ENCODE assay signal across 23 mouse cellular contexts in genomic region chr17:73810801-73811200, GRCm38 (mm10). TPM values are rescaled to one million over a fixed set of nuclear protein-coding genes. Genes with fewer than 3 reads are reported as not detected.
DNase-seq lines count a peak whose midpoint lies in the region; ATAC-seq and TF ChIP-seq lines count a peak whose summit lies in the region.
"Had no signal": no experiment of that assay in that cellular context is flagged by ENCODE, and none has a peak within 500 bp of the region (broad histone marks: within the 10 kb centered on the region; RNA-seq: fewer than 3 reads in every experiment).

No protein-coding gene starts in this region.

- peaks cover 2% of the 10 kb centered on the region; the same call in 1 of the 2 replicates for H3K36me3 ChIP-seq in liver, adult 2 months (ENCODE audit: control insufficient read depth, insufficient read depth, low read length)
- no peaks in the 10 kb centered on the region for H3K36me3 ChIP-seq in liver, embryonic 12.5 days
- H3K36me3 ChIP-seq: embryonic facial prominence, embryonic 13.5 days; hindbrain, embryonic 10.5 days; intestine, embryonic 15.5 days; limb, embryonic 13.5 days; midbrain, embryonic 15.5 days; neural tube, embryonic 13.5 days had no signal

- no peak for ATAC-seq in liver, embryonic 12.5 days
- ATAC-seq: activated CD4-positive, CD25-positive, alpha-beta regulatory T cell, adult 4 months; forebrain, embryonic 14.5 days; intestine, embryonic 15.5 days; midbrain, embryonic 15.5 days had no signal

- H3K9ac ChIP-seq in liver, adult 2 months (ENCODE audit: low read depth, low read length) = peak overlapping the region; percentile 47
- H3K9ac ChIP-seq in liver, embryonic 12.5 days = no peak overlapping the region
- H3K9ac ChIP-seq: embryonic facial prominence, embryonic 13.5 days; intestine, embryonic 15.5 days; limb, embryonic 13.5 days; liver, embryonic 14.5 days; lung, embryonic 14.5 days; midbrain, embryonic 15.5 days; neural tube, embryonic 13.5 days had no signal

- H3K27ac ChIP-seq in liver, adult 2 months (replicated peaks; ENCODE audit: insufficient read depth, low read depth, low read length) = peak overlapping the region; percentile 46
- no peak overlapping the region for H3K27ac ChIP-seq in liver, embryonic 12.5 days
- H3K27ac ChIP-seq: hindbrain, embryonic 10.5 days; intestine, embryonic 15.5 days; limb, embryonic 13.5 days; liver, embryonic 14.5 days; midbrain, embryonic 15.5 days; neural tube, embryonic 13.5 days had no signal

- H3K79me2 ChIP-seq in liver, adult 2 months (ENCODE audit: control insufficient read depth, insufficient read depth, low read length) = peaks cover under 1% of the 10 kb centered on the region; the same call in 1 of the 2 replicates

- no peak for TF ChIP-seq POLR2A in liver, adult 2 months (IDR thresholded peaks at IDR 0.05; ENCODE audit: extremely low read depth, insufficient read depth, low read length)

- 0 out of 2 replicates have a peak overlapping the region, but pooled peaks have one; percentile 38 for H3K4me3 ChIP-seq in liver, adult 2 months (ENCODE audit: insufficient read depth, low read depth, low read length)
- no peak overlapping the region for H3K4me3 ChIP-seq in liver, embryonic 12.5 days
- H3K4me3 ChIP-seq: embryonic facial prominence, embryonic 13.5 days; hindbrain, embryonic 10.5 days; intestine, embryonic 15.5 days; limb, embryonic 13.5 days; midbrain, embryonic 15.5 days; myocyte; neural tube, embryonic 13.5 days had no signal

- 67% methylated on average over 1 of the region's 1 CpGs for WGBS in liver, adult 2 months
- WGBS in liver, embryonic 12.5 days (ENCODE audit: insufficient replicate concordance) = 74% methylated on average over 1 of the region's 1 CpGs

- peaks cover 4% of the 10 kb centered on the region for H3K4me1 ChIP-seq in liver, adult 2 months (ENCODE audit: control insufficient read depth, insufficient read depth, low read length)
- H3K4me1 ChIP-seq in liver, embryonic 12.5 days = peaks cover 13% of the 10 kb centered on the region; the same call in 1 of the 2 replicates

- peak; percentile 42 for DNase-seq in adrenal gland, adult 2 months
- no peak for DNase-seq in adrenal gland, adult 8-10 months
- DNase-seq in cerebellum, adult 9-11 months = peak; percentile 47
- DNase-seq in cerebellum, adult 11 months = no peak
- DNase-seq in liver, adult 2 months (ENCODE audit: extremely low read depth, low read depth, low spot score) = no peak
- DNase-seq in fibroblast of lung, adult 2 months (ENCODE audit: low read depth) = peak; percentile 42
- DNase-seq in left cerebral cortex, postnatal 25 days (ENCODE audit: low spot score in 2 of 2) = no peak
- DNase-seq: cerebellum, postnatal 10 days; kidney, adult 9 months; lung, embryonic 14.5 days; lung, postnatal 4 days had no signal

- H3K9me3 ChIP-seq in liver, embryonic 12.5 days (replicated peaks) = no peaks in the 10 kb centered on the region
- H3K9me3 ChIP-seq: embryonic facial prominence, embryonic 13.5 days; hindbrain, embryonic 10.5 days; intestine, embryonic 15.5 days; limb, embryonic 13.5 days; midbrain, embryonic 15.5 days; neural tube, embryonic 13.5 days had no signal

- H3K4me2 ChIP-seq in liver, embryonic 12.5 days = no peak overlapping the region
- H3K4me2 ChIP-seq: embryonic facial prominence, embryonic 13.5 days; heart, embryonic 11.5 days; intestine, embryonic 15.5 days; limb, embryonic 13.5 days; lung, embryonic 14.5 days; midbrain, embryonic 15.5 days; neural tube, embryonic 13.5 days had no signal

- H3K27me3 ChIP-seq in liver, adult 2 months (ENCODE audit: control insufficient read depth, insufficient read depth, low read length) = no peaks in the 10 kb centered on the region
- H3K27me3 ChIP-seq in liver, embryonic 12.5 days (replicated peaks) = no peaks in the 10 kb centered on the region
- H3K27me3 ChIP-seq: embryonic facial prominence, embryonic 13.5 days; limb, embryonic 13.5 days; midbrain, embryonic 15.5 days; neural tube, embryonic 13.5 days had no signal

- intact Hi-C loops in left cerebral cortex, postnatal 25 days (cut with DNase I) = no loop called here

- TF ChIP-seq CTCF in liver, adult 2 months (IDR thresholded peaks at IDR 0.05; ENCODE audit: low read depth, low read length) = no peak

RNA-seq across cellular contexts. Expression of gene Ehd3, which starts 6.9 kb away (rescaled TPM):
- total RNA-seq in adrenal gland, adult 2 months (2021) = 10 to 100 TPM; 63.3 to 87.7 TPM
- 29.3 and 34.2 TPM in 2 replicates for polyA plus RNA-seq in adrenal gland, adult 2 months (2012; rRNA removed)
- 100 to 1,000 TPM in 1 of 4 experiments, 10 to 100 TPM in 3; 57.1 to 102 (median 78.3) TPM for total RNA-seq in adrenal gland, adult 8-10 months (2022)
- total RNA-seq in liver, adult 2 months (2014; rRNA removed) = 37.5 and 40.6 TPM in 2 replicates
- 26.0 and 30.6 TPM in 2 replicates for polyA plus RNA-seq in liver, adult 2 months (2012; rRNA removed)
- polyA plus RNA-seq in liver, embryonic 12.5 days (2016; fragmentation: Nextera tagmentation; extraction: Ambion mirVana) = 29.8 and 30.3 TPM in 2 replicates
- 10 to 100 TPM; 73.4 to 83.0 TPM for total RNA-seq in left cerebral cortex, postnatal 25 days (2021)

Comparison
In these comparisons a context has a peak if more than half of its experiments do, and no peak if none do; other contexts are left out.
1. DNase-seq: peak in adrenal gland, adult 2 months (single experiment), cerebellum, adult 9-11 months (single experiment) and fibroblast of lung, adult 2 months (single experiment); none in adrenal gland, adult 8-10 months (single experiment), cerebellum, adult 11 months (single experiment), liver, adult 2 months (single experiment) and left cerebral cortex, postnatal 25 days (0 of 2).